Mouse (Mus musculus): Measurements from ENCODE around the gene Fgfr2. TPM values are rescaled to one million over a fixed set of nuclear protein-coding genes. Genes with fewer than 3 reads are reported as not detected.

The Fgfr2 gene
- polyA plus RNA-seq, 1 experiment from 2014 or later: 93.4 TPM

DNA sequence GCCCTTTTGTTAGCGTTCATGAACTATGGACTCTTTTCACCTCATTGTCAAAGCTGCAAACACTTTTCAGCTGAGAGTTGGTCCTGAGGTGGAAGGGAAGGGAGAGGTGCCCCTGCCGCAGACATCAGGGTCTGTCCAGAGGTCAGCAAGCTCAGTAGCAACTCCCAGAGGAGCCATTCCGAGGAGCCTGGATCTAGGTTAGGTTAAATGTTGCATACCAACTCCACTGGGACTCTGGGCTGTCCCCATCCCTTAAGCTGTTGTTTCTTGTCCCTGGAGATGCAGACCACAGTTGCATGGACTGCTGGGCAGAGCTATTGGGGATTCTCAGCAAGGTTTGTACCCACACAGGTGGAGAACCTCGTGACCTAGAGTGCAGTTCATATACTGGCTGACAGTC is 424.0 kb downstream of the Fgfr2 start:
- Histone ChIP-seq H3K27ac (ENCODE audit: low read length) (no peak overlapping the region), H3K36me3 (ENCODE audit: control insufficient read depth, insufficient read depth, low read length) (no peaks in the 10 kb centered on the region), H3K9ac (ENCODE audit: low read length) (no peak overlapping the region), H3K9me3 (replicated peaks; ENCODE audit: control insufficient read depth, low read length) (no peaks in the 10 kb centered on the region), H3K4me1 (ENCODE audit: control insufficient read depth, insufficient read depth, low read length) (peaks cover 8% of the 10 kb centered on the region; the same call in 1 of the 2 replicates), H3K27me3 (ENCODE audit: control insufficient read depth, insufficient read depth, low read length) (no peaks in the 10 kb centered on the region), H3K4me2 (ENCODE audit: low read depth, low read length) (no peak overlapping the region), H3K4me3 (replicated peaks; ENCODE audit: low read length) (no peak overlapping the region)
- WGBS: 68% methylated on average over 4 of the region's 4 CpGs
- no peak for ATAC-seq (ENCODE audit: insufficient read depth, low FRiP score)

DNA sequence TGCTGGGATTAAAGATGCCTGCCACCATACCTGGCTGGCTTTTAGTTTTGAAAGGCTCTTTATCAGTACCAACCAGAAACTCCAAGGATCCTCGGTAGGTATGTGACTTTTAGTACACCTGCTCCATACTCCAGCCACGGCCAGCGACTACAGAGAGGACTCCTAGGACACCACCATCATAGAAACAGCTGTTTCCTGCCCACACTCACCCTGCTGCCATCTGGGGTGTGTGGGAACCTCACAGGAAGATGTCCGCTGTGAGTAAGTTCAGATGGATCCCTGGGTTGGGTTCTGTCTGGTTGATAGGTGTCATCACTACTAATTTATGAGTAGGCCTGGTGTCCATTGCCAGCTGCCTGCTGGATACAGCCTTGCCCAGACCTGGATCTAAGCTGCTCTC is 424.4 kb downstream of the Fgfr2 start:
- no peak overlapping the region for H3K9ac ChIP-seq (ENCODE audit: low read length)

GRCm38 (mm10) chr7:132697258-132697796 is 425.8 kb downstream of the Fgfr2 start:
- H3K9me3 ChIP-seq (replicated peaks; ENCODE audit: control insufficient read depth, low read length): no peaks in the 10 kb centered on the region
- no peak overlapping the region for H3K4me2 ChIP-seq (ENCODE audit: low read depth, low read length)
- H3K27me3 ChIP-seq (ENCODE audit: control insufficient read depth, insufficient read depth, low read length): no peaks in the 10 kb centered on the region
- H3K4me1 ChIP-seq (ENCODE audit: control insufficient read depth, insufficient read depth, low read length): no peaks in the 10 kb centered on the region; the same call in 1 of the 2 replicates
- no peak overlapping the region for H3K4me3 ChIP-seq (replicated peaks; ENCODE audit: low read length)
- H3K27ac ChIP-seq (ENCODE audit: low read length): no peak overlapping the region
- WGBS: 69% methylated on average over 8 of the region's 8 CpGs
- no peak overlapping the region for H3K9ac ChIP-seq (ENCODE audit: low read length)
- no peaks in the 10 kb centered on the region for H3K36me3 ChIP-seq (ENCODE audit: control insufficient read depth, insufficient read depth, low read length)
- ATAC-seq (ENCODE audit: insufficient read depth, low FRiP score): no peak

More for the DNA sequence above, 424.4 kb downstream of the Fgfr2 start:
- Histone ChIP-seq H3K4me3 (replicated peaks; ENCODE audit: low read length) (no peak overlapping the region), H3K4me1 (ENCODE audit: control insufficient read depth, insufficient read depth, low read length) (peaks cover 3% of the 10 kb centered on the region; the same call in 1 of the 2 replicates), H3K9me3 (replicated peaks; ENCODE audit: control insufficient read depth, low read length) (no peaks in the 10 kb centered on the region), H3K27me3 (ENCODE audit: control insufficient read depth, insufficient read depth, low read length) (no peaks in the 10 kb centered on the region), H3K27ac (ENCODE audit: low read length) (no peak overlapping the region), H3K4me2 (ENCODE audit: low read depth, low read length) (no peak overlapping the region), H3K36me3 (ENCODE audit: control insufficient read depth, insufficient read depth, low read length) (no peaks in the 10 kb centered on the region)
- WGBS: 81% methylated on average over 4 of the region's 4 CpGs
- no peak for ATAC-seq (ENCODE audit: insufficient read depth, low FRiP score)

- H3K27ac ChIP-seq (ENCODE audit: low read length): no peak overlapping the region
- WGBS: 88% methylated on average over 2 of the region's 2 CpGs
Observed at GRCm38 (mm10) chr7:132693561-132693960, 429.6 kb downstream of the Fgfr2 start.

DNA sequence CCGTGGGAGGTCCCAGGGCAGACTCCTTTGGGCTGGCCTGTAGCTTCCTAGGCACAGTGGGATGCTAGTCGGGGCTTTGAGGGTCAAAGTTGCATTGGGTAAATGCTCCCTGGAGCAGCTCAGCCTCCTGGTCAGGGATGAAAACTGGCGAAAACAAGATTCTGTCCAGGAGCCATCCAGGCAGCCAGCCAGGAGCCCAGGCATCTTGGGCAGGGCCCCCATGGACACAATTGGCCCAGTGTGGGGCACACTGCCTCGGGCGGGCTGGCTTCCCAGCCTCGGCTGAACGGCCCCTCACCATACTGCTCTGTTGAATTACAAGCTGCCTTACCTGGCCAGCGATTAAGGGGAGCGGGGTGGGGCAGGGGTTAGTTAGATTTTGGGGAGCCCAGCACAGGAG is 430.4 kb downstream of the Fgfr2 start:
- H3K36me3 ChIP-seq (ENCODE audit: control insufficient read depth, insufficient read depth, low read length): no peaks in the 10 kb centered on the region
- no peaks in the 10 kb centered on the region for H3K27me3 ChIP-seq (ENCODE audit: control insufficient read depth, insufficient read depth, low read length)
- no peak for ATAC-seq (ENCODE audit: insufficient read depth, low FRiP score)
- H3K9me3 ChIP-seq (replicated peaks; ENCODE audit: control insufficient read depth, low read length): no peaks in the 10 kb centered on the region
- no peak overlapping the region for H3K4me3 ChIP-seq (replicated peaks; ENCODE audit: low read length)
- H3K4me2 ChIP-seq (ENCODE audit: low read depth, low read length): no peak overlapping the region
- H3K27ac ChIP-seq (ENCODE audit: low read length): no peak overlapping the region
- no peak overlapping the region for H3K9ac ChIP-seq (ENCODE audit: low read length)
- 82% methylated on average over 9 of the region's 9 CpGs for WGBS
- peaks cover 10% of the 10 kb centered on the region; the same call in 1 of the 2 replicates for H3K4me1 ChIP-seq (ENCODE audit: control insufficient read depth, insufficient read depth, low read length)

More at GRCm38 (mm10) chr7:132693561-132693960, 429.6 kb downstream of the Fgfr2 start:
- no peak overlapping the region for H3K9ac ChIP-seq (ENCODE audit: low read length)
- H3K4me2 ChIP-seq (ENCODE audit: low read depth, low read length): no peak overlapping the region
- H3K4me1 ChIP-seq (ENCODE audit: control insufficient read depth, insufficient read depth, low read length): 0 out of 2 replicates have a peak, but pooled peaks cover 2% of the 10 kb centered on the region
- no peaks in the 10 kb centered on the region for H3K9me3 ChIP-seq (replicated peaks; ENCODE audit: control insufficient read depth, low read length)
- ATAC-seq (ENCODE audit: insufficient read depth, low FRiP score): no peak
- H3K36me3 ChIP-seq (ENCODE audit: control insufficient read depth, insufficient read depth, low read length): no peaks in the 10 kb centered on the region
- H3K4me3 ChIP-seq (replicated peaks; ENCODE audit: low read length): no peak overlapping the region
- H3K27me3 ChIP-seq (ENCODE audit: control insufficient read depth, insufficient read depth, low read length): no peaks in the 10 kb centered on the region

GRCm38 (mm10) chr7:132690716-132691472 is 432.3 kb downstream of the Fgfr2 start:
- Histone ChIP-seq H3K4me3 (replicated peaks; ENCODE audit: low read length) (no peak overlapping the region), H3K27me3 (ENCODE audit: control insufficient read depth, insufficient read depth, low read length) (no peaks in the 10 kb centered on the region), H3K9ac (ENCODE audit: low read length) (no peak overlapping the region), H3K9me3 (replicated peaks; ENCODE audit: control insufficient read depth, low read length) (no peaks in the 10 kb centered on the region), H3K36me3 (ENCODE audit: control insufficient read depth, insufficient read depth, low read length) (no peaks in the 10 kb centered on the region), H3K4me1 (ENCODE audit: control insufficient read depth, insufficient read depth, low read length) (peaks cover 13% of the 10 kb centered on the region; the same call in 1 of the 2 replicates), H3K4me2 (ENCODE audit: low read depth, low read length) (no peak overlapping the region), H3K27ac (ENCODE audit: low read length) (no peak overlapping the region)
- no peak for ATAC-seq (ENCODE audit: insufficient read depth, low FRiP score)
- WGBS: 86% methylated on average over 14 of the region's 14 CpGs

DNA sequence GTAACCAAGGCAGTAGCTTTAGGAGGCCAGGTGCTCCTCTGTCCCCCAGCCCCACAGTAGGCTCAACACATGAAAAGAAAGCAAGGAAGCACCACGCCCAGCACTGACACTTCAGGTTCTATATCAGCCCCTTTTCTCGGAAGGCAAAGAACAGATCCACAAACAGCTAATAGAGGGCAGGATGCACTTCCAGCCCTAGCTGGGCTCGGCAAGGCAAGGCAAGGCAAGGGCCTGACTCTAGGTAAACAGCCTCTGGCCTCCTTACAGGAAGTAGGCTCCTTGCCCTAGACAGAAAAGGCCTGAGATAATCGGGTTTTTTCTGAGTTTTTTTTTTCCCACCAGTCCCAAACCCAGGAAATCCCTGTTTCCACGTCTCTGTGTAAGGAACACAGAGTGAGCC is 433.4 kb downstream of the Fgfr2 start:
- no peaks in the 10 kb centered on the region for H3K9me3 ChIP-seq (replicated peaks; ENCODE audit: control insufficient read depth, low read length)
- H3K27me3 ChIP-seq (ENCODE audit: control insufficient read depth, insufficient read depth, low read length): no peaks in the 10 kb centered on the region
- peaks cover 13% of the 10 kb centered on the region; the same call in 1 of the 2 replicates for H3K4me1 ChIP-seq (ENCODE audit: control insufficient read depth, insufficient read depth, low read length)
- no peak overlapping the region for H3K4me2 ChIP-seq (ENCODE audit: low read depth, low read length)
- ATAC-seq (ENCODE audit: insufficient read depth, low FRiP score): no peak
- no peak overlapping the region for H3K4me3 ChIP-seq (replicated peaks; ENCODE audit: low read length)
- 44% methylated on average over 5 of the region's 5 CpGs for WGBS
- H3K36me3 ChIP-seq (ENCODE audit: control insufficient read depth, insufficient read depth, low read length): no peaks in the 10 kb centered on the region
- no peak overlapping the region for H3K27ac ChIP-seq (ENCODE audit: low read length)
- H3K9ac ChIP-seq (ENCODE audit: low read length): no peak overlapping the region

DNA sequence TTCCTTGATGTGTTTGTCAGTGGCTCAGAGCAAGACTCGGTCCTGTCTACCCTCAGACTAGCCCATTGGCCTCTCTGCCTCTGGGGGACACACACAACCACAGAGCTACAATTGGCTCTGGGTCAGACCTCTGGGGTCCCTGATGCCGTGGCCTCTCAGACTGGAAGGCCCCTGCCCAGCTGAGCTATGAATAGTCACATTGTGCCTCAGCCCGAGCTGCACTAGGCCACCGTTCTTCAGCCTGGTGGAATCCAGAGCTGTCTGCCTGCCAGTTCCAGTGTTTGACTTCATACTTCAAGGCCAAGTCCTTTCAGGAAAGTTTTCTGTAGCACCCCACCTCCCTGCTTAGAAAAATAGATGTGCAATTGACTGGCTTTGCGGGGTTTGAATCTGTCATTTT is 434.4 kb downstream of the Fgfr2 start:
- Histone ChIP-seq H3K27me3 (ENCODE audit: control insufficient read depth, insufficient read depth, low read length) (no peaks in the 10 kb centered on the region), H3K36me3 (ENCODE audit: control insufficient read depth, insufficient read depth, low read length) (no peaks in the 10 kb centered on the region), H3K4me2 (ENCODE audit: low read depth, low read length) (no peak overlapping the region), H3K9me3 (replicated peaks; ENCODE audit: control insufficient read depth, low read length) (no peaks in the 10 kb centered on the region), H3K27ac (ENCODE audit: low read length) (no peak overlapping the region), H3K4me1 (ENCODE audit: control insufficient read depth, insufficient read depth, low read length) (peaks cover 13% of the 10 kb centered on the region; the same call in 1 of the 2 replicates), H3K4me3 (replicated peaks; ENCODE audit: low read length) (no peak overlapping the region), H3K9ac (ENCODE audit: low read length) (no peak overlapping the region)
- 0 out of 2 replicates have a peak, but pooled peaks have one; percentile 24 for ATAC-seq (ENCODE audit: insufficient read depth, low FRiP score)
- 50% methylated on average over 5 of the region's 5 CpGs for WGBS

GRCm38 (mm10) chr7:132687897-132688296 is 435.3 kb downstream of the Fgfr2 start:
- H3K4me3 ChIP-seq (replicated peaks; ENCODE audit: low read length): no peak overlapping the region
- H3K9me3 ChIP-seq (replicated peaks; ENCODE audit: control insufficient read depth, low read length): no peaks in the 10 kb centered on the region
- no peak for ATAC-seq (ENCODE audit: insufficient read depth, low FRiP score)
- 0 out of 2 replicates have a peak overlapping the region, but pooled peaks have one; percentile 7 for H3K9ac ChIP-seq (ENCODE audit: low read length)
- 35% methylated on average over 2 of the region's 2 CpGs for WGBS
- H3K36me3 ChIP-seq (ENCODE audit: control insufficient read depth, insufficient read depth, low read length): no peaks in the 10 kb centered on the region
- H3K27me3 ChIP-seq (ENCODE audit: control insufficient read depth, insufficient read depth, low read length): no peaks in the 10 kb centered on the region
- peaks cover 13% of the 10 kb centered on the region; the same call in 1 of the 2 replicates for H3K4me1 ChIP-seq (ENCODE audit: control insufficient read depth, insufficient read depth, low read length)
- no peak overlapping the region for H3K4me2 ChIP-seq (ENCODE audit: low read depth, low read length)
- H3K27ac ChIP-seq (ENCODE audit: low read length): no peak overlapping the region; the same call in 1 of the 2 replicates

Measured in stomach, embryonic 16.5 days (tissue).